Mouse (Mus musculus) spleen, adult 2 months (tissue): Measurements from ENCODE around the gene A930017K11Rik. TPM values are rescaled to one million over a fixed set of nuclear protein-coding genes. Genes with fewer than 3 reads are reported as not detected.

ENCODE experiments used
- DNase-seq, 2 experiments: peaks; one replicate each; pipeline versions ENCODE4 v3.0.0 to v3.0.0-alpha.2; 2012 to 2021; ENCODE audit warnings: low spot score in 2 of 2, low read depth in 1 of 2
- H3K27ac ChIP-seq: fragments of 200-500 bp; 2 replicates; pipeline ENCODE4 v1.5.1; 2012; ENCODE audit warnings: low read length, inconsistent platforms; ENCODE audit not compliant: insufficient read depth
- H3K27me3 ChIP-seq: fragments of 200-500 bp; 2 replicates; pipeline ENCODE4 v1.6.1; 2012; ENCODE audit warnings: mild to moderate bottlenecking, moderate library complexity, low read length, inconsistent platforms; ENCODE audit not compliant: control insufficient read depth, insufficient read depth
- H3K36me3 ChIP-seq: fragments of 200-500 bp; 2 replicates; pipeline ENCODE4 v1.6.1; 2012; ENCODE audit warnings: mild to moderate bottlenecking, low read length, inconsistent platforms; ENCODE audit not compliant: control insufficient read depth, insufficient read depth
- H3K4me1 ChIP-seq: fragments of 200-500 bp; 2 replicates; pipeline ENCODE4 v1.6.1; 2011; ENCODE audit warnings: inconsistent platforms; ENCODE audit not compliant: control insufficient read depth, insufficient read depth, insufficient read length
- H3K4me3 ChIP-seq: fragments of 200-500 bp; 2 replicates; pipeline ENCODE4 v1.5.1; 2011; ENCODE audit warnings: mild to moderate bottlenecking, inconsistent platforms; ENCODE audit not compliant: insufficient read depth, insufficient read length; ENCODE audit errors: extremely low read depth
- CTCF ChIP-seq: fragments of 200-500 bp; IDR thresholded peaks from 2 replicates; pipeline ENCODE4 v1.5.1; 2011; ENCODE audit warnings: mild to moderate bottlenecking, inconsistent platforms; ENCODE audit not compliant: insufficient read depth, insufficient read length, insufficient replicate concordance; ENCODE audit errors: extremely low read depth
- POLR2A ChIP-seq: fragments of 200-500 bp; IDR thresholded peaks from 2 replicates; pipeline ENCODE4 v1.6.1; 2011; ENCODE audit warnings: low read depth, low read length, inconsistent platforms
- WGBS: fragments of 180-500 bp; shearing (Covaris S2); methylation state at CpG from one replicate; pipeline ENCODE4 v1.1.7; 2018; 5-methylcytosine and 5-hydroxymethylcytosine counted together
- polyA plus RNA-seq: library from polyadenylated mRNA; depleted of rRNA; stranded (reverse); fragments of >200 nt; gene quantifications from 2 replicates; pipeline ENCODE4 v1.2.3, GENCODE M21; 2012

Gene A930017K11Rik
- polyA plus RNA-seq, 1 experiment: not detected

- H3K27ac ChIP-seq: no peak overlapping the region
- peaks cover 9% of the 10 kb centered on the region; the same call in 1 of the 2 replicates for H3K4me1 ChIP-seq
These were observed 6.7 kb downstream of the A930017K11Rik start for GRCm38 (mm10) chr17:25945517-25946155.

GRCm38 (mm10) chr17:25944366-25945163, 7.8 kb downstream of the A930017K11Rik start, which contains the start of the genes Pigq and Nhlrc4:
Gene Pigq (minus strand): TSS chr17:25944936.
Gene Nhlrc4 (minus strand): TSS chr17:25944961.
- H3K27ac ChIP-seq: 0 out of 2 replicates have a peak within 1 kb of the TSS, but pooled peaks have one; percentile 8
- no peaks in the 10 kb centered on the region for H3K27me3 ChIP-seq
- H3K36me3 ChIP-seq: no peaks in the 10 kb centered on the region
- WGBS: 71% methylated on average over 6 of the region's 6 CpGs
- peaks cover 9% of the 10 kb centered on the region; the same call in 1 of the 2 replicates for H3K4me1 ChIP-seq
- TF ChIP-seq CTCF: no peak
- TF ChIP-seq POLR2A: no peak
- DNase-seq: no peak
- no peak within 1 kb of the TSS for H3K4me3 ChIP-seq

More at GRCm38 (mm10) chr17:25945517-25946155, 6.7 kb downstream of the A930017K11Rik start:
- no peaks in the 10 kb centered on the region for H3K27me3 ChIP-seq
- no peak for DNase-seq
- H3K4me3 ChIP-seq: no peak overlapping the region
- 79% methylated on average over 9 of the region's 9 CpGs for WGBS
- H3K36me3 ChIP-seq: no peaks in the 10 kb centered on the region
- TF ChIP-seq CTCF (no peak), POLR2A (no peak)

GRCm38 (mm10) chr17:25943769-25944168, 8.6 kb downstream of the A930017K11Rik start:
- no peaks in the 10 kb centered on the region for H3K27me3 ChIP-seq
- H3K4me3 ChIP-seq: no peak overlapping the region
- H3K36me3 ChIP-seq: no peaks in the 10 kb centered on the region
- peaks cover 9% of the 10 kb centered on the region; the same call in 1 of the 2 replicates for H3K4me1 ChIP-seq
- 86% methylated on average over 9 of the region's 9 CpGs for WGBS
- TF ChIP-seq POLR2A (no peak), CTCF (no peak)
- H3K27ac ChIP-seq: peak overlapping the region; percentile 8; the same call in 1 of the 2 replicates
- no peak for DNase-seq

- peak overlapping the region; percentile 32; the same call in 1 of the 2 replicates for H3K27ac ChIP-seq
- no peak for DNase-seq
- 71% methylated on average over 3 of the region's 3 CpGs for WGBS
- H3K4me1 ChIP-seq: peaks cover 9% of the 10 kb centered on the region; the same call in 1 of the 2 replicates
- TF ChIP-seq CTCF: no peak
- no peak overlapping the region for H3K4me3 ChIP-seq
- H3K27me3 ChIP-seq: no peaks in the 10 kb centered on the region
- no peaks in the 10 kb centered on the region for H3K36me3 ChIP-seq
These were observed 9.1 kb downstream of the A930017K11Rik start for GRCm38 (mm10) chr17:25943221-25943620.

GRCm38 (mm10) chr17:25942597-25943151, 9.7 kb downstream of the A930017K11Rik start:
- Histone ChIP-seq H3K36me3 (no peaks in the 10 kb centered on the region), H3K27me3 (no peaks in the 10 kb centered on the region), H3K4me3 (0 out of 2 replicates have a peak overlapping the region, but pooled peaks have one; percentile 92), H3K4me1 (peaks cover 9% of the 10 kb centered on the region; the same call in 1 of the 2 replicates), H3K27ac (peak overlapping the region; percentile 32; the same call in 1 of the 2 replicates)
- no peak for DNase-seq
- TF ChIP-seq POLR2A (no peak), CTCF (no peak)
- 72% methylated on average over 2 of the region's 2 CpGs for WGBS

GRCm38 (mm10) chr17:25941511-25942241, 10.7 kb downstream of the A930017K11Rik start:
- Histone ChIP-seq H3K4me3 (peak overlapping the region; percentile 92), H3K4me1 (peaks cover 9% of the 10 kb centered on the region; the same call in 1 of the 2 replicates), H3K36me3 (peaks cover 6% of the 10 kb centered on the region), H3K27ac (peak overlapping the region; percentile 78), H3K27me3 (no peaks in the 10 kb centered on the region)
- peak; percentile 50 to 66 for DNase-seq
- TF ChIP-seq CTCF (no peak), POLR2A (peak; percentile 62)
- WGBS: 3% methylated on average over 54 of the region's 54 CpGs
